Comparison of ENCODE assay signal across 13 mouse cellular contexts in the genomic region with DNA sequence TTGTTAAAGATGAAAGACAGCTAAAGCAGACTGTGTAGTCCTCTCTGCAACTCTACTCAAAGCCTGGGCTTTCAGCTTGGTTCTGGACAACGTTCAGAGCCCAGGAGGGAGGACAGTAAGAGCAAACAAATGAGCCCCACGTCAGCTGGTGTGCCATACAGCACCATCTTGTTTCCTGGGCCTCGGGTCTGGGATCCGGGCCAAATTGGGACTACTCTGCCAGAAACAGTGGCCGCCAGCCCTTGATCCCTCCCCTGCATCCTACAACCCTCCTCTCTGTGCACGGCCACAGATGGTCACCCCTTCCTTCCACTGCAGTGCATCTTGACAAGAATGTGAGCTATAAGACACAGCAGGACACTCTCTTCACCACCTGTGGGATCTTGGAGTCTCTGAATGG.
DNase-seq lines count a peak whose midpoint lies in the region; ATAC-seq lines count a peak whose summit lies in the region.
"Had no signal": no experiment of that assay in that cellular context is flagged by ENCODE, and none has a peak within 500 bp of the region (broad histone marks: within the 10 kb centered on the region; RNA-seq: fewer than 3 reads in every experiment).

No protein-coding gene starts in this region.

- H3K36me3 ChIP-seq in hindbrain, embryonic 16.5 days (ENCODE audit: control insufficient read depth, insufficient read depth, low read length): no peaks in the 10 kb centered on the region
- no peaks in the 10 kb centered on the region for H3K36me3 ChIP-seq in hindbrain, embryonic 10.5 days
- H3K36me3 ChIP-seq in midbrain, embryonic 14.5 days (ENCODE audit: control insufficient read depth, insufficient read depth, low read length): no peaks in the 10 kb centered on the region
- no peaks in the 10 kb centered on the region for H3K36me3 ChIP-seq in midbrain, embryonic 11.5 days (ENCODE audit: control insufficient read depth, insufficient read depth, low read length)
- H3K36me3 ChIP-seq: embryonic facial prominence, embryonic 15.5 days; midbrain, embryonic 13.5 days; stomach, embryonic 15.5 days had no signal

- H3K27me3 ChIP-seq in hindbrain, embryonic 16.5 days (replicated peaks; ENCODE audit: control insufficient read depth, insufficient read depth, low read length): no peaks in the 10 kb centered on the region
- no peaks in the 10 kb centered on the region for H3K27me3 ChIP-seq in hindbrain, embryonic 10.5 days (ENCODE audit: insufficient read depth, poor library complexity, severe bottlenecking)
- no peaks in the 10 kb centered on the region for H3K27me3 ChIP-seq in midbrain, embryonic 14.5 days (ENCODE audit: control insufficient read depth, insufficient read depth, low read length)
- no peaks in the 10 kb centered on the region for H3K27me3 ChIP-seq in midbrain, embryonic 11.5 days (ENCODE audit: control insufficient read depth, insufficient read depth, low read length)
- H3K27me3 ChIP-seq: embryonic facial prominence, embryonic 15.5 days; midbrain, embryonic 13.5 days; stomach, embryonic 15.5 days had no signal

- no peak overlapping the region for H3K27ac ChIP-seq in hindbrain, embryonic 16.5 days (ENCODE audit: low read depth, low read length)
- no peak overlapping the region for H3K27ac ChIP-seq in hindbrain, embryonic 10.5 days
- H3K27ac ChIP-seq in midbrain, embryonic 14.5 days (replicated peaks; ENCODE audit: low read depth, low read length): no peak overlapping the region
- no peak overlapping the region for H3K27ac ChIP-seq in midbrain, embryonic 11.5 days (ENCODE audit: low read depth, low read length)
- H3K27ac ChIP-seq: embryonic facial prominence, embryonic 15.5 days; heart, adult 2 months; midbrain, embryonic 13.5 days; stomach, embryonic 15.5 days had no signal

- no peaks in the 10 kb centered on the region; the same call in none of the 2 replicates for H3K9me3 ChIP-seq in hindbrain, embryonic 16.5 days (ENCODE audit: control insufficient read depth, low read length)
- H3K9me3 ChIP-seq in hindbrain, embryonic 10.5 days: no peaks in the 10 kb centered on the region; the same call in 1 of the 2 replicates
- H3K9me3 ChIP-seq in midbrain, embryonic 14.5 days (ENCODE audit: control insufficient read depth, low read length): no peaks in the 10 kb centered on the region
- H3K9me3 ChIP-seq in midbrain, embryonic 11.5 days (ENCODE audit: control insufficient read depth, low read length): no peaks in the 10 kb centered on the region
- H3K9me3 ChIP-seq: embryonic facial prominence, embryonic 15.5 days; stomach, embryonic 15.5 days had no signal

- H3K9ac ChIP-seq in hindbrain, embryonic 16.5 days (ENCODE audit: low read depth, low read length): no peak overlapping the region
- H3K9ac ChIP-seq in midbrain, embryonic 14.5 days (replicated peaks; ENCODE audit: low read length): no peak overlapping the region
- H3K9ac ChIP-seq in midbrain, embryonic 11.5 days (ENCODE audit: low read length): no peak overlapping the region
- H3K9ac ChIP-seq: embryonic facial prominence, embryonic 15.5 days; midbrain, embryonic 13.5 days; stomach, embryonic 15.5 days had no signal

- peak; percentile 83 for ATAC-seq in hindbrain, embryonic 16.5 days
- ATAC-seq in midbrain, embryonic 14.5 days (ENCODE audit: low FRiP score, low TSS enrichment): no peak
- ATAC-seq in midbrain, embryonic 11.5 days (ENCODE audit: low FRiP score): no peak
- ATAC-seq: midbrain, embryonic 13.5 days had no signal

- no peak for DNase-seq in hindbrain, embryonic 10.5 days (ENCODE audit: low spot score)
- DNase-seq in midbrain, embryonic 14.5 days: peak; percentile 26
- no peak for DNase-seq in midbrain, embryonic 11.5 days (ENCODE audit: low spot score, missing footprints)
- peak; percentile 15 for DNase-seq in cerebellum, adult 11 months
- DNase-seq in cerebellum, postnatal 14 days: peak; percentile 92
- no peak for DNase-seq in c-Kit-positive CD71-positive TER-119-positive erythroid progenitor cells, embryonic 14.5 days (ENCODE audit: low spot score)
- no peak for DNase-seq in natural killer cell, adult 2 months (ENCODE audit: low spot score in 2 of 2)
- DNase-seq: heart, adult 2 months; kidney, adult 9 months had no signal

- peaks cover 4% of the 10 kb centered on the region; the same call in 1 of the 2 replicates for H3K4me1 ChIP-seq in hindbrain, embryonic 16.5 days (ENCODE audit: control insufficient read depth, insufficient read depth, low read depth, low read length)
- no peaks in the 10 kb centered on the region; the same call in 1 of the 2 replicates for H3K4me1 ChIP-seq in hindbrain, embryonic 10.5 days (replicated peaks)
- H3K4me1 ChIP-seq in midbrain, embryonic 14.5 days (ENCODE audit: control insufficient read depth, insufficient read depth, low read length): no peaks in the 10 kb centered on the region
- no peaks in the 10 kb centered on the region for H3K4me1 ChIP-seq in midbrain, embryonic 11.5 days (ENCODE audit: control insufficient read depth, insufficient read depth, low read length)
- H3K4me1 ChIP-seq: midbrain, embryonic 13.5 days; stomach, embryonic 15.5 days had no signal

- WGBS in hindbrain, embryonic 16.5 days: 45% methylated on average over 6 of the region's 6 CpGs
- 88% methylated on average over 6 of the region's 6 CpGs for WGBS in hindbrain, embryonic 10.5 days
- 79% methylated on average over 6 of the region's 6 CpGs for WGBS in midbrain, embryonic 14.5 days
- 84% methylated on average over 6 of the region's 6 CpGs for WGBS in midbrain, embryonic 11.5 days

- no peak overlapping the region for H3K4me3 ChIP-seq in hindbrain, embryonic 16.5 days (ENCODE audit: low read length)
- H3K4me3 ChIP-seq in hindbrain, embryonic 10.5 days: no peak overlapping the region
- no peak overlapping the region for H3K4me3 ChIP-seq in midbrain, embryonic 14.5 days (replicated peaks; ENCODE audit: low read depth, low read length)
- H3K4me3 ChIP-seq in midbrain, embryonic 11.5 days (ENCODE audit: low read depth, low read length): no peak overlapping the region
- H3K4me3 ChIP-seq: embryonic facial prominence, embryonic 15.5 days; heart, adult 2 months; midbrain, embryonic 13.5 days; stomach, embryonic 15.5 days had no signal

- no peak overlapping the region for H3K4me2 ChIP-seq in hindbrain, embryonic 16.5 days (ENCODE audit: low read length)
- H3K4me2 ChIP-seq in midbrain, embryonic 14.5 days (ENCODE audit: low read length): no peak overlapping the region
- no peak overlapping the region for H3K4me2 ChIP-seq in midbrain, embryonic 11.5 days
- H3K4me2 ChIP-seq: embryonic facial prominence, embryonic 15.5 days; midbrain, embryonic 13.5 days; stomach, embryonic 15.5 days had no signal

Comparison
In these comparisons a context has a peak if more than half of its experiments do, and no peak if none do; other contexts are left out.
1. DNase-seq: peak in midbrain, embryonic 14.5 days (single experiment), cerebellum, adult 11 months (single experiment) and cerebellum, postnatal 14 days (2 of 2); none in hindbrain, embryonic 10.5 days (single experiment), midbrain, embryonic 11.5 days (single experiment), c-Kit-positive CD71-positive TER-119-positive erythroid progenitor cells, embryonic 14.5 days (single experiment) and natural killer cell, adult 2 months (0 of 2).